Mouse (Mus musculus) spleen, postnatal 10 days (tissue): ENCODE measurements around the gene Hoxd8.

Experiments
- DNase-seq, 2 experiments: peaks; one replicate each; pipeline ENCODE4 v3.0.0; 2021 to 2022; ENCODE audit warnings: low spot score in 2 of 2

Gene Hoxd8

DNA sequence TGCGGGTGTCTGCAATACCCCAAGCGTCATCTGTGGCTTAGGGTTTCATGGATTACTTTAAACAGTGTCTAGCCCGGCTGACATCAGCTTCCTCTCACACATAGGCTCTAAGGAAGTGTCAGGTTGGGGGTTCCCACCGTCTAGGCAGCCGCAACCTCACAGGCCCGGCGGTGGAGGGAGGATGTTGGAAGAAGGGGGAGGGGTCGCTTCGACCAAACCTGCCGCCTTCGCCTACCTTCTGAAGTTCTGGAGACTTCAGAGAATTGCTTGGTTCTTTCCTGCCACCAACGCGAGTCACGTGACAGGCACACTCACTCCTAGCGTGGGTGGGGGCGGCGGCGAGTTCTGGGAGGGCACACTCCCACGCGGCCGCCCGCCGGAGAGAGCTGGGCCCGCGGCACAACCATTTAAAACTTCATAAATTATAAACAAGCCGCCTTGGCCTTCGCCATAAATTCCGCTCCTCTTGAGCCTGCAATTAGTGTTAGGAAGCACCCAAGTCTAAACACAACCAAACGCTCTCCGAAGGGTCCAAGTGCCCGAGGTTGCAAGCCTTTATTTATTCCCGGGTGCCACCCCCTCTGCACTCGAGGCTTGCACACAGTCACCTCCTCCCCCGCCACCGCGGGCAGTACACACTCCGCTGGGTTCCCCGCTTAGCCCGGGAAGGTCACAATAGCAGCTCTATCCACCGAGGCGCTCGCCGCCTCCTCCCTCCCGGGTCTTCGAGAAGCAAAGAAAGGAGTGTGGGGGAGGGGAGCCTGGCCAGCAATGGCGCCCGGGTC is 45.1 kb downstream of the Hoxd8 start:
- no peak for DNase-seq

DNA sequence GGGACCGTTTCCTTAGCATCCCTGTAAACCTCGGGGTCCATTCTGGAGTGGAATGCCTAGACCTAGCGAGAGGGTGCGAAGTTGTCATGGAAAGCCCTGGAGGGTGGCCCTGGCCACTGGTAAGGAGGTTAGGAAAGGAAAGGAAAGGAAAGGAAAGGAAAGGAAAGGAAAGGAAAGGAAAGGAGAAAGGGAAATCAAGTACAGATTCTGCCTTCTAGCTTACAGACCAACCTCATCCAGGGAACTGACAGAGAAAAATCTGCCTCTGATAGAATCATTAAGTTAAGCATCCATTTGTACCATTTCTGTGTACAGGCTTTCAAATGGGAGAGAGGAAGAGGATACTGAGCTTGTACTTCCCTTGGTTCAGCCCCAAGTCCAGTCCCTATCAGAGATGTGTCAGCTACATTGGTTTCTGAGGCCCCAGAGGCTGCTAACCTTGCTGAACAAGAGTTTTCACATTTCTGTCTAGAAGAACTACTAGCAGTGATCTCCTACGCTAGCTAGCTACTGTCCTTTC is 46.4 kb downstream of the Hoxd8 start:
- no peak for DNase-seq

DNA sequence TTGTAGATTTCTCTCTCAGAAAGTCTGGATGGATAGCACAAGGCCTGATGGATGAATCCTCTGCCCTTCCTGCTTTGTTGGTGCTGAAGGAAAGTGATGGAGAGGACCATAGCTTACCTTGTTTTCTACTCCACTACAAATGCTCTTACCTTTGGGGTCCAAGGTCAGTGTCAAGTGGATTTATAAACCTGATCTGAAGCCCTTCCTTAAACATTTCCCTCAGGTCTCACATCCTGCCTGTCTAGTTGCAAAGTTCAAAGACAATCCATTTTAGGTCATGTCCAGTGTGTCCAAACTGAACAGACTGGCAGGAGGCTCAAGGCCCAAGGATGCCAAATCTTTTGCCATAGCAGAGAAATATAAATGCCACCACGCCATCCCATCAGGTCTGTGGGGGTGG is 47.4 kb downstream of the Hoxd8 start:
- DNase-seq: no peak

DNA sequence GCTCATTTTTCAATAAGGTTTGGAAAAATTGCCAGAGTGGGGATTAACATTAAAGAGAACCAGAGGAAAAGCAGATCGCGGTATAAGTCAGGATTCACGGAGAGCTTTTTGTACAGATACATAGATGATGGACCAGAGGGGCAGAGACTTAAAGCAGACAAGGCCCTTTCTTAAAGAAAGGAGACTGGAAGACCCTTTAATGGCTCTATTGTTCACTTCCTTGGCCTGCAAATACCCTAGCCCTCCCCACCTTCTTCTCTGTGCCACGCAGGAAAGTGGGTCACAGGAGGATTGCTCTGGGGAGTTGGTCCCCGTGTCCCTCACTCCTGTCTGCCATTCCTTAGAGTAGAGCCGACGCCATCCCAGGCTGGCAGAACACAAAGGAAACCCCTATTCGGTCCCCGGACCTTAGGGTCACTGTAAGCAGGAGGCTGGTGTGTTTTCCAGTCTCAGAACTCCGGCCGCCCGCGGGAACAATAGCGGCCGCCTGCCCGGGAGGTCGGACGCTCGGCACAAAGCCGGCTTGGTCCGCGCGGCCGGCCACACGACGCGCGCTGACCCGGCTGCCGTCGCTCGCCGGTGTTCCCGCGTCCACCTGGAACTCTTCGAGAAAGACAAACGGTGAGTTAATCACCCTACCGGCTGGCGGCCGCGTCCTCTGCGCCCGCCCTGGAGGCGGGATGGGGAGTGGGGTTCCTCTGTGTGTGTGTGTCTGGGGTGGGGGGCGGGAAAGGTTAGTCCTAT is 48.2 kb downstream of the Hoxd8 start:
- no peak for DNase-seq

DNA sequence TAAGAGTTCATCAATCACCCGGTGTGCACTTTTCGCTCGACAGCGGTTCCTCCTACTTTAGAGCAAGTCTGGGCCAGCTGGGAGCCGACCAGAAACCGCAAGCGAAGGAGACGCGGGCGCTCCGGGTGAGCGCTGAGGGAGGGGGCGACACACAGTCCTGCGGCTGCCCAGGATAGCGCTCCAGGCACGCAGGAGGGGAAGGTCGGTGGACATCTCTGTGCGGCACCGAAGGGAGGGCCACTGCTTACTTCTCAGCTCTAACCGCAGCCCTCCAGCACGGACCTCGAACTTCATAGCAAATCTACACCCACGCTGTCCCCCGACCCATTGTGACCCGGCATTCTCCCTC is 48.7 kb downstream of the Hoxd8 start:
- DNase-seq: no peak

DNA sequence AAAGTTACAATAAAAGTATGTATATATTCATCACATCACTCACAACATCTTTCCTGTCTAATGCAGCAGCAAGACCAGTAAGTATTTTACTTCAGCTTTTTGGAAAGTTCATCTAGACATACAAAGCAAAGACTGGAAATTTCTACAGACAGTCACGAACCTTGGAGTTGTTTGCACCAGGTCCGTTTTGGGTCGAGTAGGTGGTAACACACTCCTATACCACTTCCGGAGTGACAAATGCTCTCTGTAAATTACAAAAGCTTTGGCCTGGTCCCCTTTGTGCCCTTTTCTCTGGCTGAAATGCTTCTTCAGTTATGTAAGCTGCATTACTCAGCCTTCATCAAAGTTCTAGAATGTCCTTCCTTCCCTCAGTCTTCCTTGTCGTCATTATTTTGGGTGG is 49.3 kb downstream of the Hoxd8 start:
- DNase-seq: no peak
